Mouse (Mus musculus) kidney, postnatal 0 days (tissue): ENCODE data around the gene Nek9. TPM values are rescaled to one million over a fixed set of nuclear protein-coding genes. Genes with fewer than 3 reads are reported as not detected.
A peak's percentile ranks its signal among the peaks of the same experiment; 100 is the strongest.

Experiments
- ATAC-seq: fragments of 200-750 bp; cut with Nextera tagmentation; replicated peaks from 2 replicates; pipeline ENCODE4 v1.8.0; 2017; ENCODE audit warnings: low read depth, moderate number of reproducible peaks, moderate TSS enrichment, moderate library complexity; ENCODE audit not compliant: low FRiP score
- DNase-seq: peaks from one replicate; pipeline ENCODE4 v3.0.0-alpha.2; 2016; ENCODE audit warnings: low spot score
- H3K27ac ChIP-seq: fragments of 300-500 bp; sonication (generic); 2 replicates; pipeline ENCODE4 v1.5.1; 2014; ENCODE audit warnings: mild to moderate bottlenecking
- H3K27me3 ChIP-seq: fragments of 300-500 bp; sonication (generic); 2 replicates; pipeline ENCODE4 v1.6.1; 2014; ENCODE audit warnings: low read length, mixed read lengths; ENCODE audit not compliant: insufficient read depth
- H3K36me3 ChIP-seq: fragments of 300-500 bp; sonication (generic); 2 replicates; pipeline ENCODE4 v1.6.1; 2014; ENCODE audit warnings: low read length, mixed read lengths; ENCODE audit not compliant: insufficient read depth
- H3K4me1 ChIP-seq: fragments of 300-500 bp; sonication (generic); replicated peaks from 2 replicates; pipeline ENCODE4 v1.6.1; 2014; ENCODE audit warnings: antibody characterized with exemption, low read length, mixed read lengths; ENCODE audit not compliant: insufficient read depth
- H3K4me2 ChIP-seq: fragments of 300-500 bp; sonication (generic); 2 replicates; pipeline ENCODE4 v1.6.1; 2014; ENCODE audit warnings: mild to moderate bottlenecking, low read length, moderate library complexity, mixed read lengths
- H3K4me3 ChIP-seq: fragments of 300-500 bp; sonication (generic); replicated peaks from 2 replicates; pipeline ENCODE4 v1.5.1; 2014; ENCODE audit warnings: low read depth, low read length
- H3K9ac ChIP-seq: fragments of 300-500 bp; sonication (generic); 2 replicates; pipeline ENCODE4 v1.6.1; 2014; ENCODE audit warnings: low read depth, low read length
- H3K9me3 ChIP-seq: fragments of 300-500 bp; sonication (generic); replicated peaks from 2 replicates; pipeline ENCODE4 v1.6.1; 2016; ENCODE audit warnings: low read length, inconsistent platforms, mixed read lengths
- CTCF ChIP-seq: IDR thresholded peaks from 2 replicates; pipeline ENCODE4 v1.5.1; 2016; ENCODE audit warnings: antibody characterized with exemption, low read depth, mild to moderate bottlenecking, moderate library complexity
- WGBS: fragments of 180-500 bp; shearing (Covaris S2); extraction: QIAGEN DNeasy Blood & Tissue Kit; methylation state at CpG from one replicate; pipeline ENCODE4 v1.1.7; 2014; 5-methylcytosine and 5-hydroxymethylcytosine counted together
- polyA plus RNA-seq: library from polyadenylated mRNA; unstranded; fragments of >200 nt; fragmentation: Nextera tagmentation; extraction: Ambion mirVana; gene quantifications from 2 replicates; pipeline ENCODE4 v1.2.1, GENCODE M21; 2015

The Nek9 gene
- 15.5 and 16.4 TPM in 2 replicates for polyA plus RNA-seq

DNA sequence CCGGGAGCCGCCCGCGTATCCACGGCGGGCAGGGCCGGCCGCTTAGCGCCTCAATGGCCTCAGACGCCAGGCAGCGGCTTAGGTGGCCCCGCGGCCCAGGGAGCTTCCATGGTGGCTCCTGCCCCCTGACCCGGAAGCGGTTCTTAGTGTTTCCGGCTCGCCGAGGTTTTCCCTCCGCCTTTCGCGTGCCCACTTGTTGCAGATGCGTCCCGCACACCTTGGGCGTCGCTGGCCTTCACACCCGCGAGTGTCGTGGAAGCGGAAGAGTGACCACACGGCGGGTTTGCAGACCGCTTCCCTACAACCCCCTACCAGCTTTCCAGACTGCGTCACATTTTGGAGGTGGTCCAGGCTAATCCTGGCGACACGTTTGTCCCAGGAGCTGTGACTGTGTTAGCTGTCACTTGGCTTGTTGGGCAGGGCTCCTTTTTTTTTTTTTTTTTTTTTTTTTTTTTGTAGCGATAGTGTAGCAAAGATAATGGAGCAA is at the start of gene Nek9:
Gene Nek9, minus strand, starts transcription at position 120 of the 487 bp plus-strand sequence.
- H3K4me1 ChIP-seq: peaks cover 8% of the 10 kb centered on the region
- H3K9me3 ChIP-seq: no peaks in the 10 kb centered on the region
- H3K4me2 ChIP-seq: peak within 1 kb of the TSS; percentile 90
- TF ChIP-seq CTCF: no peak
- DNase-seq (peak; percentile 94), ATAC-seq (peak; percentile 85)
- H3K36me3 ChIP-seq: peaks cover 9% of the 10 kb centered on the region
- under 1% methylated on average over 36 of the region's 36 CpGs for WGBS
- peak within 1 kb of the TSS; percentile 99 for H3K9ac ChIP-seq
- peak within 1 kb of the TSS; percentile 99 for H3K4me3 ChIP-seq
- H3K27me3 ChIP-seq: no peaks in the 10 kb centered on the region
- peak within 1 kb of the TSS; percentile 92 for H3K27ac ChIP-seq

DNA sequence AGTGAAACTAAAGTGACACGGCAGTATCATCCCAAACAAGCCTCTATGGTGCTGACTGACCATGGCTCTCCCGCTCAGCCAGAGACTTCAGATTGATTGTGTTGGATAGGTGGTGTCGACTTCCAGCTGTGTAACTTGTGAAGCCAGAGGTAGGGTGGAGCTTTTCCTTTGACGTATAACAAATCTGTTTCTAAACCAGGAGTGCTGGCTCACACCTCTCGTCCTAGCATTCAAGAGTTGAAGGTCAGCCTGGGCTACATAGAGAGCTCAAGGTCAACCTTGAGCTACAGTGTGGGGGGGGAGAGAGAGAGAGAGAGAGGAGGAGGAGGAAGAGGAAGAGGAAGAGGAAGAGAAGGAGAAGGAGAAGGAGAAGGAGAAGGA is 46.8 kb upstream of the Nek9 start:
- Histone ChIP-seq H3K9ac (no peak overlapping the region), H3K4me1 (no peaks in the 10 kb centered on the region), H3K27ac (no peak overlapping the region), H3K4me3 (no peak overlapping the region), H3K9me3 (no peaks in the 10 kb centered on the region), H3K36me3 (no peaks in the 10 kb centered on the region), H3K4me2 (no peak overlapping the region), H3K27me3 (no peaks in the 10 kb centered on the region)
- 46% methylated on average over 5 of the region's 5 CpGs for WGBS
- DNase-seq (no peak), ATAC-seq (no peak)
- no peak for TF ChIP-seq CTCF

DNA sequence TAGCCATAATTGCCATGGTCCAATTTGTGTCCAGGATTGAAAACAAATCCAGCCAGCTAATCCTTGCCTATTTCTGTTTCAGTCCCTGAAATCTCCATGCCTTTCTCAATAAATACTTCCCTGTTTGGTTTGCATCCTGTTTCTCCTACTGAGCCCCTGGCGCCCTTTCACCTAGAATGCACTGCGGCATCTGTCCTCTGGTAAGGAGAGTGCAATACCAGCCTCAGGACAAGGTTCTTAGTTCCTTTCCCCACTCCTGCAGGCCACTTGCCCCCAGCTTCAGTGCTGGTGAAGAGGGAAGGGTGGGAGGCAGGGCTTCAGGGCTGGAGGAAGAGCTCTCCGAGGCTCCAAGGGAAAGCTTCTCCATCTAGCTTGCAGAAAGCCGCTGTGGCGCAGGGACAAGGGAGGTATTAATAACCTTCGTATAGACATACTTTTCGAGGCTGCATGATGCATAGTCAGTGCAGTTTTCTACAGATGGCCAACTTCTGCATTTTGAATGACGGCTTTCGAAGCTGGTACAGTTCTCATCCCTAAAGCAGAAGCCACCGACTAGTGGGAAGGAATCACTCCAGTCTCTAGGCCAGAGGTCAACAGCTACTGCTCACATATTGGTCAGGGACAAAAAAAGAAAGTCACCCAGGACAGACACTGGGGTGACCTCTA is 46.3 kb upstream of the Nek9 start:
- ATAC-seq: no peak
- H3K9me3 ChIP-seq: no peaks in the 10 kb centered on the region
- no peaks in the 10 kb centered on the region for H3K27me3 ChIP-seq
- no peak overlapping the region for H3K9ac ChIP-seq
- H3K27ac ChIP-seq: no peak overlapping the region
- no peaks in the 10 kb centered on the region for H3K36me3 ChIP-seq
- 76% methylated on average over 10 of the region's 10 CpGs for WGBS
- H3K4me2 ChIP-seq: no peak overlapping the region
- TF ChIP-seq CTCF: no peak
- H3K4me1 ChIP-seq: no peaks in the 10 kb centered on the region
- no peak overlapping the region for H3K4me3 ChIP-seq
- no peak for DNase-seq

DNA sequence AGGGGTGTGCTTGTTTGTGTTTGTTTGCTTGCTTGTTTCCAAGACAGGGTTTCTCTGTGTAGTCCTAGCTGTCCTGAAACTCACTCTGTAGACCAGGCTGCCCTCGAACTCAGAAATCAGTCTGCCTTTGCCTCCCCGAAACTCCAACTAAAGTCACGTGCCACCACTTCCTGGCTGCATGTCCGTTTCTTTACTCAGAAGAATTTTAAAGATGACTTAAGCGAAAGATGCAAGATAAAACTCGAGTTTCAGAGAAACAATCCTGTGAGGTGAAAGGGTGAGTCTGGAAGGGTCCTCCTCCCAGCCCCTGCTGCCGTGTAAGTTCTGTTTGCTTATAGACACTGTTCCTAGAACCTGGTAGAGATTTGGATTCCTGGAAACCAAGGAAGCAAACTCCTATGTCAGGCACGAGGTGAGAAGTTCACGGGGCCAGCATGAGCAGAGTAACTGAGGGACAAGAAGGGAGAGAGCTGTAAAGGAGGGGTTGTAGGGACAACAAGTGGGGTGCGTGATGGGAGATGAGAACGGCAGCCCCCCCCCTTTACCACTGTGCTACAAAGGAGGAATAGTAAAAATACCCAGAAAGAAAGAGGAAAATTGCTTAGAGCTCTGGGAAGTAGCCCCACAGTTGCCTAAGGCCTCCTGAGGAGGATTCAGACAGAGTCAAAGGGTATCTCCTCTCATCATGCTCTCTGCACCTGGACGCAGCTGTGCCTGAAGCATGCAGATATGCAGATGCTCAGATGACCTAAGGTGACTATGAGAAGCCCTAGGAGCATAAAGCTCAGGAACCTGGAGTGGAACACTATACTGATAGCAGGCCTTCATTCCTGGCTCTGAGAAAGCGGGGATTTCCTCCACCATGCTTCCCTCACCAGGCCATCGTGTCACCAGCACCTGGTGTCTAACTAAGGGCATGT is 43.9 kb upstream of the Nek9 start:
- H3K9me3 ChIP-seq: no peaks in the 10 kb centered on the region
- no peak for DNase-seq
- H3K36me3 ChIP-seq: no peaks in the 10 kb centered on the region
- H3K9ac ChIP-seq: no peak overlapping the region
- no peak overlapping the region for H3K27ac ChIP-seq
- no peak for ATAC-seq
- no peaks in the 10 kb centered on the region for H3K27me3 ChIP-seq
- H3K4me2 ChIP-seq: no peak overlapping the region
- WGBS: 67% methylated on average over 14 of the region's 14 CpGs
- H3K4me1 ChIP-seq: no peaks in the 10 kb centered on the region
- no peak for TF ChIP-seq CTCF
- no peak overlapping the region for H3K4me3 ChIP-seq

DNA sequence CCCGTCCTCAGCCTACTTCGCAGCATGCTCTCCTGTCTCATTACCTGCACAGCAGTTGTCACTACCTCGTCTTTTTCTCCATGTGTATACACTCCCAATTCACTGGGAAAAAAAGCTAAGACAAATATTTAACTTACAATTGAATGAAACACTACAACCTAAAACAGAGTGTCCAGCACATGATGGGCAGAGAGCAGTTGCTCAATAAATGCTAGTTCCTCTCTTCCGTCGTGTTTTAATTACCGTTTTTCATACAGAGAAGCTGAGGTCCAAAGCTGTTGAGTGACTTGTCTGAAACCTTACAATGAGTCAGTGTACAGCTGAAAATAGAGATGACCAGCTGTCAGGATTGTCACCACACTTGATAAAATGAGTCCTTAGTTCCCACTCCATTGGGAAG is 42.4 kb upstream of the Nek9 start:
- H3K4me2 ChIP-seq: no peak overlapping the region
- no peak overlapping the region for H3K27ac ChIP-seq
- no peak overlapping the region for H3K4me3 ChIP-seq
- no peaks in the 10 kb centered on the region for H3K36me3 ChIP-seq
- whole genome bisulfite sequencing: 85% methylated on average over 6 of the region's 6 CpGs
- H3K9me3 ChIP-seq: no peaks in the 10 kb centered on the region
- ATAC-seq (no peak), DNase-seq (no peak)
- H3K9ac ChIP-seq: no peak overlapping the region
- no peak for TF ChIP-seq CTCF
- no peaks in the 10 kb centered on the region for H3K27me3 ChIP-seq
- no peaks in the 10 kb centered on the region for H3K4me1 ChIP-seq

DNA sequence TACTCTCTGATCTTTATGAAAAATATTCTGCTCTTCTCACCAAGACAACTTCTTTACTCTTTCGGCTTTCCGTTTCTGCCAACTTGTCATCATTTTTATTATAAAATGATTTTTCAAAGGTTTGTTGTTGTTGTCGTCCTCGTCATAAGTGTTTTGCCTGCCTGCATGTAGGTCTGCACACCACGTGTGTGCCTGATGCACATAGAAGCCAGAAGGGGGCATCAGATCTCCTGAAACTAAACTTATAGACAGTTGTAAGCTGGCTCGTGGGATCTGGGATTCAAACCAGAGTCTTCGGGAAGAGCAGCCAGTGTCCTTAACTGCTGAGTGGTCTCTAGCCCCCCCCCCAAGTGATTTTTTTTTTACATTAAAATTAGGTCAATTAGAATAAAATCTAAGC is 41.8 kb upstream of the Nek9 start:
- no peaks in the 10 kb centered on the region for H3K36me3 ChIP-seq
- DNase-seq: no peak
- no peak overlapping the region for H3K4me2 ChIP-seq
- no peak overlapping the region for H3K4me3 ChIP-seq
- H3K4me1 ChIP-seq: no peaks in the 10 kb centered on the region
- no peak for ATAC-seq
- WGBS: 80% methylated on average over 7 of the region's 7 CpGs
- H3K27me3 ChIP-seq: no peaks in the 10 kb centered on the region
- H3K9me3 ChIP-seq: no peaks in the 10 kb centered on the region
- H3K27ac ChIP-seq: no peak overlapping the region
- peak; percentile 25; the same call in 1 of the 2 replicates for TF ChIP-seq CTCF
- no peak overlapping the region for H3K9ac ChIP-seq
